Mouse (Mus musculus) cortical plate, adult 2 months (tissue): ENCODE data around the gene Hoxd3. TPM values are rescaled to one million over a fixed set of nuclear protein-coding genes. Genes with fewer than 3 reads are reported as not detected.

Experiments
- H3K27ac ChIP-seq: fragments of 200-500 bp; 2 replicates; pipeline ENCODE4 v1.5.1; 2012; ENCODE audit warnings: low read length, control low read depth, inconsistent platforms; ENCODE audit not compliant: insufficient read depth
- H3K4me1 ChIP-seq: fragments of 200-500 bp; 2 replicates; pipeline ENCODE4 v1.6.1; 2011; ENCODE audit warnings: low read length; ENCODE audit not compliant: control insufficient read depth, insufficient read depth
- H3K4me3 ChIP-seq: fragments of 200-500 bp; 2 replicates; pipeline ENCODE4 v1.5.1; 2011; ENCODE audit warnings: mild to moderate bottlenecking, low read length, control low read depth; ENCODE audit not compliant: insufficient read depth
- CTCF ChIP-seq: fragments of 200-500 bp; IDR thresholded peaks from 2 replicates; pipeline ENCODE4 v1.5.1; 2011; ENCODE audit warnings: mild to moderate bottlenecking, control low read depth, low read length; ENCODE audit not compliant: insufficient read depth; ENCODE audit errors: extremely low read depth
- POLR2A ChIP-seq: fragments of 200-500 bp; IDR thresholded peaks from 2 replicates; pipeline ENCODE4 v1.6.1; 2011; ENCODE audit warnings: mild to moderate bottlenecking, low read length, control low read depth; ENCODE audit not compliant: insufficient read depth; ENCODE audit errors: extremely low read depth
- polyA plus RNA-seq: library from polyadenylated mRNA; depleted of rRNA; stranded (reverse); fragments of >200 nt; gene quantifications from 2 replicates; pipeline ENCODE4 v1.2.3, GENCODE M21; 2012

Gene Hoxd3
- polyA plus RNA-seq, 1 experiment, result not detected

- no peak overlapping the region for H3K4me3 ChIP-seq
- TF ChIP-seq POLR2A (no peak), CTCF (no peak)
- H3K27ac ChIP-seq, result no peak overlapping the region
- no peaks in the 10 kb centered on the region for H3K4me1 ChIP-seq
Measured at GRCm38 (mm10) chr2:74740311-74741091, 28.8 kb downstream of the Hoxd3 start.

GRCm38 (mm10) chr2:74741252-74741978 is 29.7 kb downstream of the Hoxd3 start:
- TF ChIP-seq POLR2A (no peak), CTCF (no peak)
- Histone ChIP-seq H3K4me3 (no peak overlapping the region), H3K4me1 (no peaks in the 10 kb centered on the region), H3K27ac (no peak overlapping the region)

DNA sequence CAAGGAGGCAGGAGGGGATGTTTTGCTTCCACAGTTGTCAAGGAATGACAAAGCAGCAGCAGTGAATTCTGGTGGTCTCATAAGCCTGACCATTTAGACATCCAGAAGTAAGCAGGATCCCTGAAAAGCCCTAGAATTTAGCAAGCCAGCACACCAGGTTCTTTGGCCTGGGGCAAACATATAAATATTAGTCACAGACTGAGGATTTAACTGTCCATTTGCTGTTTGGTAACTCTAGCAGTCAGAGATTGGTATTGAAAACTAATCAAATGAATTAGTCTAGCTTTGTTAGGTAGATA is 30.2 kb downstream of the Hoxd3 start:
- Histone ChIP-seq H3K27ac (no peak overlapping the region), H3K4me3 (no peak overlapping the region), H3K4me1 (no peaks in the 10 kb centered on the region)
- TF ChIP-seq POLR2A, result no peak
- no peak for TF ChIP-seq CTCF

DNA sequence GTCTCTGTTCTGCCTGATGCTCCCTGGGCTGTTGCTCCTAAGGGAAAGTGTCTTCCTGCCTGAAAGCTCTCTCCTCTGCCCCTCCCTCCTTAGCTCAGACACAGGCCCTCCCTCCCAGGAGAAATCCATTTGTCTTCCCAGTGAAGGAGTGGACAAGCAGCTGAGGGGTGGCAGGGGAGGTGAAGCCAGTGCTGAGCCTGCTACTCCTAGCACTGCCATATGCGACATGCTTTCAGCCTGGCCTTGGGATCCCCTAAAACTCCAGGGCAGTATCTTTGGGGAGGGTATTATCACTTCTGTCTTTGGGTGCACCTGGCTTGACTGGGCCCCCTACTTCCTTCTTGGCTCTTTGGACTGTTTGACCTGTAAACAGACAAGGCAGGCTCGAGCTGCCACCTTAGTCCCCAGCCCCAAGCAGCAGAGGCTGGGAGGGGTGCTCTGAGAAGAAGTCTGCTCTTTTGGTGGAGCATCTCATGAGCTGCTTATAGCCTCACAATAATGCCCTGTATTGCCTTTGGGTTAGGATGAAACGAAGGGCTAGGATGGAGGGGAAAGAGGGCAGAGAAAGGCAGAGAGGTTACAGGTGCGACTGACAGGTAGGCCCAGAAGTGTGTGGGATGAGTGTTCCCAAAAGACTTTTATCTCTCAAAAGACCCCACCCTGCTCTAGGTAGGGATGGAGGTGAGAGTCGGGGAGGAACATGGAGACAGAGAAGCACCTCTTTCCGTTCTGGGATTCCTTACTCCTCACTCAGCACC is 34.0 kb downstream of the Hoxd3 start:
- Histone ChIP-seq H3K27ac (no peak overlapping the region), H3K4me3 (no peak overlapping the region), H3K4me1 (no peaks in the 10 kb centered on the region)
- TF ChIP-seq POLR2A, result no peak
- no peak for TF ChIP-seq CTCF

GRCm38 (mm10) chr2:74746298-74746921 is 34.7 kb downstream of the Hoxd3 start:
- H3K27ac ChIP-seq, result no peak overlapping the region
- H3K4me3 ChIP-seq, result no peak overlapping the region
- no peaks in the 10 kb centered on the region for H3K4me1 ChIP-seq
- no peak for TF ChIP-seq POLR2A
- TF ChIP-seq CTCF, result no peak

DNA sequence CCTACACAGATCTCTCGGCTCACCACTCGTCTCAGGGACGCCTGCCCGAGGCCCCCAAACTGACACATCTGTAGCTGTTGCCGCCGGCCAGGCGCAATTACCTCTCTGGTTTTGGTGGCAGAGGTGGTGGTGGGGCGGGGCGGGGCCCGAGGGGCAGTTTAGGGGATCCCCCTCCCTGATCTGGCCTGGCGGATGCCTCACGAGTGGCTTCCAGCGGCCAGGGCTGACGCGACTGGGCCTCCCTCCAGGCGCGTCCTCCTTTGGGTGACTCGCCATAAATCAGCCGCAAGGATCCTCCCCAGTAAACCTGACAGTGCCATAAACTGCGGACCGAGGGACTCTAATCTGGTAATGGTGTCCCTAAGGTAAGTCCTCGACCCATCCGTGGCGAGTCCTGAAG is 35.3 kb downstream of the Hoxd3 start:
- H3K4me1 ChIP-seq, result no peaks in the 10 kb centered on the region
- TF ChIP-seq CTCF (no peak), POLR2A (no peak)
- H3K27ac ChIP-seq, result no peak overlapping the region
- H3K4me3 ChIP-seq, result no peak overlapping the region

DNA sequence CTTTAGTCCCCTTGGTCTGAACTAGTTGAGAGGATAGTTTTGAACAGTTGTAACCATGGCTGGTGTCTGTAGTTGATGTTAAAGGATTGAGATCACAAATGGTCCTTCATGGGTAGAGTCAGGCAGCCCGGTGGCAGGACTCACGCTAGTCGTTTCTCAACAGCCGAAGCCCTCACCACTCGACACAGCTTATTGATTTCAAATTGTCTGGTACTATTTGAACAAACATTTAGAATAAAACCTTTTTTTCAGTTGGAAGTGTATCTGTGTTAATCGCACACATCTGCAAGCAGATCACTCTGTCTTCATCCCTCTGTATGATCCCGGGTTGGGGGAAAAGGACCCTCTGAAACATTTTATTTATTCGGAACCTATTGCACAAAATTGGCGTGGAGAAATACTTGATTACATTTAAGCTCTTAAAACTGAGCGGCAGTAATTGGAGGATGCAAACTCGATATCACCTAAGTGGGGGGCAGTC is 36.0 kb downstream of the Hoxd3 start:
- no peak overlapping the region for H3K4me3 ChIP-seq
- no peaks in the 10 kb centered on the region for H3K4me1 ChIP-seq
- no peak overlapping the region for H3K27ac ChIP-seq
- no peak for TF ChIP-seq POLR2A
- no peak for TF ChIP-seq CTCF

DNA sequence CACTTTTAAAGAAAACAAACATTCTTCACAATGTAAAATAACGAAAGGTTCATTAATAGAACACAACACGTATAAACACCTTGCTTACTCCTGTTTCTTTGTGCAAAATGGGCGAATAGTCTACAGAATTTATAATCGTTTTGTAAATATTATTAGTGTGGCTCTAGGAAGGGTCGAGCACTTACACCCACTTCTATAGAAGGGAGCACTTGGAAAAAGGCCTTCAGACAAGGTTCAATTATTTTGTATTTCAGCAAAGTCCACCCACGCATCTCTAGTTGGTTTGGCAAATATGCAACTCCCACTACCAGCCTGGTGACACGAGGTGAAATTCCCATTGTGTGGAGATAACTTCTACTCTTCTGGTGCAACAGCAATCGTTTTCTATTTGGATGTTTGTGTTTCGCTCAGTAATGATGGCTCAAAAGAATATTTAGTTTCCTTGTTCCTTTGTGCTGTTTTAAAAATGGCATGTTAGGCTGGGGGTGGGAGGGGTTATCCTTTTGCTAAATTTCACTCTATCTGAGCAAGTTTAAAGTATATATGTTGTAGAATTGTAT is 36.8 kb downstream of the Hoxd3 start:
- Histone ChIP-seq H3K27ac (no peak overlapping the region), H3K4me3 (no peak overlapping the region), H3K4me1 (no peaks in the 10 kb centered on the region)
- no peak for TF ChIP-seq CTCF
- no peak for TF ChIP-seq POLR2A

DNA sequence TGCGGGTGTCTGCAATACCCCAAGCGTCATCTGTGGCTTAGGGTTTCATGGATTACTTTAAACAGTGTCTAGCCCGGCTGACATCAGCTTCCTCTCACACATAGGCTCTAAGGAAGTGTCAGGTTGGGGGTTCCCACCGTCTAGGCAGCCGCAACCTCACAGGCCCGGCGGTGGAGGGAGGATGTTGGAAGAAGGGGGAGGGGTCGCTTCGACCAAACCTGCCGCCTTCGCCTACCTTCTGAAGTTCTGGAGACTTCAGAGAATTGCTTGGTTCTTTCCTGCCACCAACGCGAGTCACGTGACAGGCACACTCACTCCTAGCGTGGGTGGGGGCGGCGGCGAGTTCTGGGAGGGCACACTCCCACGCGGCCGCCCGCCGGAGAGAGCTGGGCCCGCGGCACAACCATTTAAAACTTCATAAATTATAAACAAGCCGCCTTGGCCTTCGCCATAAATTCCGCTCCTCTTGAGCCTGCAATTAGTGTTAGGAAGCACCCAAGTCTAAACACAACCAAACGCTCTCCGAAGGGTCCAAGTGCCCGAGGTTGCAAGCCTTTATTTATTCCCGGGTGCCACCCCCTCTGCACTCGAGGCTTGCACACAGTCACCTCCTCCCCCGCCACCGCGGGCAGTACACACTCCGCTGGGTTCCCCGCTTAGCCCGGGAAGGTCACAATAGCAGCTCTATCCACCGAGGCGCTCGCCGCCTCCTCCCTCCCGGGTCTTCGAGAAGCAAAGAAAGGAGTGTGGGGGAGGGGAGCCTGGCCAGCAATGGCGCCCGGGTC is 37.8 kb downstream of the Hoxd3 start:
- Histone ChIP-seq H3K27ac (no peak overlapping the region), H3K4me3 (no peak overlapping the region), H3K4me1 (no peaks in the 10 kb centered on the region)
- TF ChIP-seq POLR2A, result no peak
- TF ChIP-seq CTCF, result no peak
